Mouse (Mus musculus): Measurements from ENCODE around the gene Mtfmt. TPM values are rescaled to one million over a fixed set of nuclear protein-coding genes. Genes with fewer than 3 reads are reported as not detected.

Mtfmt gene
- polyA plus RNA-seq, 1 experiment from 2014 or later: 21.9 TPM

DNA sequence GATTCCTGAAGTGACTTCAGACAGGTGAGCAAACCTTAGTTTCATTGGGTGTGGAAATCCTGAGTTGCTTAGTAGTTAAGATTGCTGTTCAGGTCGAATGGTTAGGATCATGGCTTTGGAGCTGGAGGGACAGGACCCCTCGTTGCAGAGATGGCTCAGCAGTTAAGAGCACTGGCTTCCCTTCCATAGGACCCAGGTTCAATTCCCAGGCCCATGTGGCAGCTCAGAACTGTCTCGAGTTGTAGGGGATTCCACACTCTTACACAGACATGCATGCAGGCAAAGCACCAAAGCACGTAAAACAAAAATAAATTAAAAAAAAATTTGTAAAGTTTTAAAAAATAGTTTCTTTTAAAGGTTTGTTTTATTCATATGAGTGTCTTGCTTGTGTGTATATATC lies 371 bp upstream of the Mtfmt start:
- ATAC-seq (ENCODE audit: insufficient read depth, low FRiP score): no peak
- Histone ChIP-seq H3K4me3 (replicated peaks; ENCODE audit: low read length) (no peak overlapping the region), H3K9me3 (replicated peaks; ENCODE audit: control insufficient read depth, low read length) (no peaks in the 10 kb centered on the region), H3K4me1 (ENCODE audit: control insufficient read depth, insufficient read depth, low read length) (peaks cover 4% of the 10 kb centered on the region), H3K36me3 (ENCODE audit: control insufficient read depth, insufficient read depth, low read length) (no peaks in the 10 kb centered on the region), H3K4me2 (ENCODE audit: low read depth, low read length) (no peak overlapping the region), H3K9ac (ENCODE audit: low read length) (no peak overlapping the region), H3K27me3 (ENCODE audit: control insufficient read depth, insufficient read depth, low read length) (no peaks in the 10 kb centered on the region), H3K27ac (ENCODE audit: low read length) (no peak overlapping the region)
- 71% methylated on average over 4 of the region's 4 CpGs for whole genome bisulfite sequencing

DNA sequence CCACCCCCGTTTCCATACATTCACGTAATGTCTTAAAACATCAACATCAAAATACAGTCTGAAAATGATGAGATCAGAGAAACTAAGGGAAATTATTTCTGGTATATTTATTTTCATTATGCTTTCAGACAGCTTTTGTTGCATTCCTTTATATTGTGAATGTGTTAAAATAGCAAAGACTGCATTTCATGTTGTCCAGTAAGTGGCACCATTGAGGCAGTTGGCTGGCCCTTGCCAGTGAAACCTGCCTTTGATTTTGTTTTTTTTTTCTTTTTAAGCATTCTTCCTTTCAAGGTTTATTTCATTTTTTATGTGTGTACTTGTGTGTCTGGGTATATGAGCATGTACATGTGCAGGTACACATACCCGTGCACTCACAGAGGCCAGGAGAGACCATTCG lies 9.1 kb downstream of the Mtfmt start:
- no peaks in the 10 kb centered on the region for H3K27me3 ChIP-seq (ENCODE audit: control insufficient read depth, insufficient read depth, low read length)
- no peak for ATAC-seq (ENCODE audit: insufficient read depth, low FRiP score)
- no peak overlapping the region for H3K4me3 ChIP-seq (replicated peaks; ENCODE audit: low read length)
- H3K27ac ChIP-seq (ENCODE audit: low read length): no peak overlapping the region
- 94% methylated on average over 4 of the region's 4 CpGs for WGBS
- H3K9me3 ChIP-seq (replicated peaks; ENCODE audit: control insufficient read depth, low read length): no peaks in the 10 kb centered on the region
- peaks cover 22% of the 10 kb centered on the region; the same call in 1 of the 2 replicates for H3K36me3 ChIP-seq (ENCODE audit: control insufficient read depth, insufficient read depth, low read length)
- no peak overlapping the region for H3K4me2 ChIP-seq (ENCODE audit: low read depth, low read length)
- no peak overlapping the region for H3K9ac ChIP-seq (ENCODE audit: low read length)
- H3K4me1 ChIP-seq (ENCODE audit: control insufficient read depth, insufficient read depth, low read length): no peaks in the 10 kb centered on the region

DNA sequence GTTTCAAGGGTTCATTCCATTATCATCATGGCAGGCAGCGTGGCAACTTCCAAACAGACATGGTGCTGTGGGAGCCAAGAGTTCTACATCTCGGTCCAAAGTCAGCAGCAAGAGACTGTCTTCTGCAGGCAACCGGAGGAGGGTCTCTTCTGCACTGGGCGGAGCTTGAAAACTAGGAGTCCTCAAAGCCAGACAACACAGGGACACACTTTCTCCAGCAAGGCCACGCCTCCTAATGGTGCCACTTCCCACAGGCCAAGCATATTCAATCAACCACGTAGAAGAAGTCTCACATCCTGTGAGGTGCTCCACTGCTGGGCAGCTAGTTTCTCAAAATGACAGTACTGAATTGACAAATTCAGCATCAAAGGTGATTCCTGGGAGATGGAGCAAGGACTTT lies 12.4 kb downstream of the Mtfmt start:
- Histone ChIP-seq H3K36me3 (ENCODE audit: control insufficient read depth, insufficient read depth, low read length) (peaks cover 17% of the 10 kb centered on the region; the same call in 1 of the 2 replicates), H3K4me1 (ENCODE audit: control insufficient read depth, insufficient read depth, low read length) (no peaks in the 10 kb centered on the region), H3K27ac (ENCODE audit: low read length) (no peak overlapping the region), H3K27me3 (ENCODE audit: control insufficient read depth, insufficient read depth, low read length) (no peaks in the 10 kb centered on the region), H3K4me2 (ENCODE audit: low read depth, low read length) (no peak overlapping the region), H3K9ac (ENCODE audit: low read length) (no peak overlapping the region), H3K4me3 (replicated peaks; ENCODE audit: low read length) (no peak overlapping the region), H3K9me3 (replicated peaks; ENCODE audit: control insufficient read depth, low read length) (no peaks in the 10 kb centered on the region)
- no peak for ATAC-seq (ENCODE audit: insufficient read depth, low FRiP score)
- 87% methylated on average over 6 of the region's 6 CpGs for WGBS

GRCm38 (mm10) chr9:65458975-65459374 lies 23.4 kb downstream of the Mtfmt start:
- H3K27ac ChIP-seq (ENCODE audit: low read length): no peak overlapping the region
- H3K9ac ChIP-seq (ENCODE audit: low read length): no peak overlapping the region
- no peaks in the 10 kb centered on the region for H3K27me3 ChIP-seq (ENCODE audit: control insufficient read depth, insufficient read depth, low read length)
- WGBS: 69% methylated on average over 2 of the region's 2 CpGs
- H3K4me2 ChIP-seq (ENCODE audit: low read depth, low read length): no peak overlapping the region
- no peak overlapping the region for H3K4me3 ChIP-seq (replicated peaks; ENCODE audit: low read length)
- no peaks in the 10 kb centered on the region for H3K36me3 ChIP-seq (ENCODE audit: control insufficient read depth, insufficient read depth, low read length)
- no peaks in the 10 kb centered on the region for H3K9me3 ChIP-seq (replicated peaks; ENCODE audit: control insufficient read depth, low read length)
- ATAC-seq (ENCODE audit: insufficient read depth, low FRiP score): no peak
- H3K4me1 ChIP-seq (ENCODE audit: control insufficient read depth, insufficient read depth, low read length): peaks cover 10% of the 10 kb centered on the region

- Histone ChIP-seq H3K4me2 (ENCODE audit: low read depth, low read length) (peak overlapping the region; percentile 71), H3K9me3 (replicated peaks; ENCODE audit: control insufficient read depth, low read length) (no peaks in the 10 kb centered on the region), H3K4me3 (replicated peaks; ENCODE audit: low read length) (peak overlapping the region; percentile 83; the same call in 1 of the 2 replicates), H3K9ac (ENCODE audit: low read length) (no peak overlapping the region), H3K4me1 (ENCODE audit: control insufficient read depth, insufficient read depth, low read length) (peaks cover 10% of the 10 kb centered on the region), H3K27ac (ENCODE audit: low read length) (peak overlapping the region; percentile 51; the same call in 1 of the 2 replicates), H3K36me3 (ENCODE audit: control insufficient read depth, insufficient read depth, low read length) (no peaks in the 10 kb centered on the region), H3K27me3 (ENCODE audit: control insufficient read depth, insufficient read depth, low read length) (no peaks in the 10 kb centered on the region)
- ATAC-seq (ENCODE audit: insufficient read depth, low FRiP score): no peak
- WGBS: 49% methylated on average over 3 of the region's 3 CpGs
Measured at GRCm38 (mm10) chr9:65460198-65460597, 24.6 kb downstream of the Mtfmt start.

- Histone ChIP-seq H3K4me2 (ENCODE audit: low read depth, low read length) (peak within 1 kb of the TSS; percentile 71), H3K4me1 (ENCODE audit: control insufficient read depth, insufficient read depth, low read length) (peaks cover 10% of the 10 kb centered on the region), H3K27me3 (ENCODE audit: control insufficient read depth, insufficient read depth, low read length) (no peaks in the 10 kb centered on the region), H3K9me3 (replicated peaks; ENCODE audit: control insufficient read depth, low read length) (no peaks in the 10 kb centered on the region), H3K36me3 (ENCODE audit: control insufficient read depth, insufficient read depth, low read length) (0 out of 2 replicates have a peak, but pooled peaks cover 5% of the 10 kb centered on the region), H3K4me3 (replicated peaks; ENCODE audit: low read length) (peak within 1 kb of the TSS; percentile 83), H3K27ac (ENCODE audit: low read length) (peak within 1 kb of the TSS; percentile 85), H3K9ac (ENCODE audit: low read length) (peak within 1 kb of the TSS; percentile 84)
- ATAC-seq (ENCODE audit: insufficient read depth, low FRiP score): peak; percentile 95
- WGBS: under 1% methylated on average over 53 of the region's 53 CpGs
Measured at GRCm38 (mm10) chr9:65460732-65461442, 25.3 kb downstream of the Mtfmt start, which contains the start of gene Spg21. Gene Spg21 (plus strand): TSS chr9:65460947.

DNA sequence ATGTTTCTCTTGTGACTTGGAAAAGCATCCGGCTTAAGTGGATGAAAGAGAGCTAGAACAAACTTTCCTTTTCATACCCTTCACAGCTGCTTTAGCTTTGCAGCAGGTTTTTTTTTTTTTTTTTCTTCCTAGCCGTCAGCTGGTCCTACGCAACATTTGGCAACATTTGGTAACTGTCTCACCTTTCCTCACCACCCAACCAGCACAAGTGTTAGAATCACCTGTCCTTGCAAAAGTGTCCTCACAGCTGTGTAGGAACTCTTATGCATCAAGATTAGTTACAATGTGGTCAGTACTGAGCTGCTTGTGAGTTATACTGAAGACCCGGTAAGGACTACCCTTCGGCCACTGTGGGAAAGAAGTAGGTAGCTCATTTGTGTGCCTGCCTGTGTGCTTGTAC lies 27.0 kb downstream of the Mtfmt start:
- Histone ChIP-seq H3K4me3 (replicated peaks; ENCODE audit: low read length) (no peak overlapping the region), H3K9me3 (replicated peaks; ENCODE audit: control insufficient read depth, low read length) (no peaks in the 10 kb centered on the region), H3K9ac (ENCODE audit: low read length) (no peak overlapping the region), H3K27me3 (ENCODE audit: control insufficient read depth, insufficient read depth, low read length) (no peaks in the 10 kb centered on the region), H3K4me1 (ENCODE audit: control insufficient read depth, insufficient read depth, low read length) (peaks cover 10% of the 10 kb centered on the region), H3K36me3 (ENCODE audit: control insufficient read depth, insufficient read depth, low read length) (0 out of 2 replicates have a peak, but pooled peaks cover 5% of the 10 kb centered on the region), H3K27ac (ENCODE audit: low read length) (no peak overlapping the region), H3K4me2 (ENCODE audit: low read depth, low read length) (no peak overlapping the region)
- whole genome bisulfite sequencing: 69% methylated on average over 5 of the region's 5 CpGs
- ATAC-seq (ENCODE audit: insufficient read depth, low FRiP score): no peak

DNA sequence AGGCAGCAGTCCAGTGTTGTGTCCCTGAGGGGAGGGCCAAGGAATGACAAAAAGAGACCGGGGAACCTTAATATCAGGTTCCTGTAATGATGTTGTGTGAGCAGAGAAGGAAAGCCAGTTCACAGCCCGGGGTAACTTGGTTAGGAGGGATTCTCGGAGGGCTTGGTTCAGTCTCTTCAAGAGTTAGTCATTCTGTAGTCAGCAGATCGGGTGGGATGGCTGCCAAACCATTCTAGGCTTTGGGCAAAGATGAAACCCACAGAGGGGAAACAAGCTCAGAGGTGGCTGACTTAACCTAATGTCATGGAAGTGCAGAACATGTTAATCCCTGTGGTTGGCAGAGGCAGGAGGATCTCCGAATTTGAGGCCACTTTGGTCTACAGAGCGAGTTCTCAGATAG lies 28.6 kb downstream of the Mtfmt start:
- WGBS: 94% methylated on average over 6 of the region's 6 CpGs
- no peaks in the 10 kb centered on the region for H3K9me3 ChIP-seq (replicated peaks; ENCODE audit: control insufficient read depth, low read length)
- H3K4me1 ChIP-seq (ENCODE audit: control insufficient read depth, insufficient read depth, low read length): peaks cover 10% of the 10 kb centered on the region
- ATAC-seq (ENCODE audit: insufficient read depth, low FRiP score): no peak
- no peak overlapping the region for H3K4me3 ChIP-seq (replicated peaks; ENCODE audit: low read length)
- no peaks in the 10 kb centered on the region for H3K27me3 ChIP-seq (ENCODE audit: control insufficient read depth, insufficient read depth, low read length)
- H3K9ac ChIP-seq (ENCODE audit: low read length): no peak overlapping the region
- H3K4me2 ChIP-seq (ENCODE audit: low read depth, low read length): no peak overlapping the region
- H3K27ac ChIP-seq (ENCODE audit: low read length): no peak overlapping the region
- H3K36me3 ChIP-seq (ENCODE audit: control insufficient read depth, insufficient read depth, low read length): 0 out of 2 replicates have a peak, but pooled peaks cover 5% of the 10 kb centered on the region

GRCm38 (mm10) chr9:65465241-65465640 lies 29.7 kb downstream of the Mtfmt start:
- Histone ChIP-seq H3K27ac (ENCODE audit: low read length) (no peak overlapping the region), H3K4me2 (ENCODE audit: low read depth, low read length) (no peak overlapping the region), H3K9me3 (replicated peaks; ENCODE audit: control insufficient read depth, low read length) (no peaks in the 10 kb centered on the region), H3K27me3 (ENCODE audit: control insufficient read depth, insufficient read depth, low read length) (no peaks in the 10 kb centered on the region), H3K36me3 (ENCODE audit: control insufficient read depth, insufficient read depth, low read length) (0 out of 2 replicates have a peak, but pooled peaks cover 5% of the 10 kb centered on the region), H3K4me3 (replicated peaks; ENCODE audit: low read length) (no peak overlapping the region), H3K4me1 (ENCODE audit: control insufficient read depth, insufficient read depth, low read length) (peaks cover 10% of the 10 kb centered on the region), H3K9ac (ENCODE audit: low read length) (no peak overlapping the region)
- WGBS: 94% methylated on average over 2 of the region's 2 CpGs
- ATAC-seq (ENCODE audit: insufficient read depth, low FRiP score): no peak

Data from stomach, embryonic 16.5 days (tissue).